Mouse (Mus musculus) heart, adult 2 months (tissue): ENCODE data around the gene Ptbp2. TPM values are rescaled to one million over a fixed set of nuclear protein-coding genes. Genes with fewer than 3 reads are reported as not detected.

Experiments used
- DNase-seq, 2 experiments: peaks; one replicate each; pipeline ENCODE4 v3.0.0; 2021
- H3K27ac ChIP-seq: fragments of 200-600 bp; 2 replicates; pipeline ENCODE4 v1.8.1; 2022
- H3K27me3 ChIP-seq: fragments of 200-500 bp; 2 replicates; pipeline ENCODE4 v1.6.1; 2012; ENCODE audit warnings: mild to moderate bottlenecking, low read length, inconsistent platforms, mixed read lengths; ENCODE audit not compliant: control insufficient read depth, insufficient read depth
- H3K36me3 ChIP-seq: fragments of 200-500 bp; 2 replicates; pipeline ENCODE4 v1.6.1; 2012; ENCODE audit warnings: low read length, inconsistent platforms; ENCODE audit not compliant: control insufficient read depth, insufficient read depth
- H3K4me1 ChIP-seq: fragments of 200-500 bp; 2 replicates; pipeline ENCODE4 v1.6.1; 2011; ENCODE audit warnings: low read length; ENCODE audit not compliant: control insufficient read depth, insufficient read depth
- H3K4me3 ChIP-seq: fragments of 200-600 bp; 2 replicates; pipeline ENCODE4 v1.8.1; 2022
- H3K79me2 ChIP-seq: fragments of 200-500 bp; replicated peaks from 2 replicates; pipeline ENCODE4 v1.6.1; 2012; ENCODE audit warnings: mild to moderate bottlenecking, inconsistent platforms, low read length, moderate library complexity, mixed read lengths; ENCODE audit not compliant: control insufficient read depth, insufficient read depth
- H3K9ac ChIP-seq: fragments of 200-500 bp; 2 replicates; pipeline ENCODE4 v1.6.1; 2012; ENCODE audit warnings: low read depth, mild to moderate bottlenecking, control low read depth, inconsistent platforms, low read length, mixed read lengths
- CTCF ChIP-seq: fragments of 200-600 bp; IDR thresholded peaks from 2 replicates; pipeline ENCODE4 v1.8.1; 2022; ENCODE audit warnings: antibody characterized with exemption, mild to moderate bottlenecking, moderate library complexity
- EP300 ChIP-seq: fragments of 200-500 bp; IDR thresholded peaks from 2 replicates; pipeline ENCODE4 v1.6.1; 2011; ENCODE audit warnings: low read depth, low read length, control low read depth; ENCODE audit not compliant: insufficient read depth
- POLR2A ChIP-seq: fragments of 200-500 bp; IDR thresholded peaks from 2 replicates; pipeline ENCODE4 v1.6.1; 2011; ENCODE audit warnings: mild to moderate bottlenecking, low read depth, low read length, control low read depth; ENCODE audit not compliant: insufficient read depth
- WGBS: fragments of 180-500 bp; shearing (Covaris S2); methylation state at CpG from one replicate; pipeline ENCODE4 v1.1.7; 2018; 5-methylcytosine and 5-hydroxymethylcytosine counted together
- intact Hi-C: fragments of 180-260 bp; cut with DNase I; formaldehyde crosslinking; loops from one replicate; pipeline ENCODE4 v1.15.1; 2025
- microRNA-seq, 2 experiments: library from miRNA; unstranded; fragments of <30 nt; microRNA quantifications; one replicate each; pipeline ENCODE4 v1.2.0; 2021
- polyA plus RNA-seq: library from polyadenylated mRNA; depleted of rRNA; stranded (reverse); fragments of >200 nt; gene quantifications from 2 replicates; pipeline ENCODE4 v1.2.3, GENCODE M21; 2012
- total RNA-seq, 2 experiments: library from RNA; stranded (reverse); gene quantifications; 2 replicates each; pipeline ENCODE4 v1.2.3; 2021

Gene Ptbp2
- total and polyA plus RNA-seq, 3 experiments: 8.5 to 21.5 (median 18.4) TPM

GRCm38 (mm10) chr3:119745801-119746200 lies 38.5 kb downstream of the Ptbp2 start:
- 21% methylated on average over 1 of the region's 1 CpGs for WGBS
- Histone ChIP-seq H3K27me3 (no peaks in the 10 kb centered on the region), H3K36me3 (peaks cover 12% of the 10 kb centered on the region), H3K27ac (no peak overlapping the region), H3K4me1 (no peaks in the 10 kb centered on the region; the same call in 1 of the 2 replicates), H3K79me2 (0 out of 2 replicates have a peak, but pooled peaks cover 1% of the 10 kb centered on the region), H3K9ac (no peak overlapping the region), H3K4me3 (no peak overlapping the region)
- no peak for DNase-seq
- TF ChIP-seq CTCF (no peak), EP300 (no peak)
- intact Hi-C loops: no loop called here

- no peaks in the 10 kb centered on the region for H3K4me1 ChIP-seq
- intact Hi-C loops: no loop called here
- TF ChIP-seq CTCF (no peak), POLR2A (no peak), EP300 (no peak)
- no peak overlapping the region for H3K4me3 ChIP-seq
- peaks cover 3% of the 10 kb centered on the region for H3K36me3 ChIP-seq
- H3K9ac ChIP-seq: no peak overlapping the region
- DNase-seq: no peak
- WGBS: 75% methylated on average over 2 of the region's 2 CpGs
- H3K79me2 ChIP-seq: no peaks in the 10 kb centered on the region; the same call in 1 of the 2 replicates
- H3K27ac ChIP-seq: no peak overlapping the region
- H3K27me3 ChIP-seq: no peaks in the 10 kb centered on the region
These were observed 54.4 kb downstream of the Ptbp2 start for GRCm38 (mm10) chr3:119729863-119730262.

GRCm38 (mm10) chr3:119712066-119712465 lies 72.2 kb downstream of the Ptbp2 start:
- DNase-seq: no peak
- WGBS: 92% methylated on average over 5 of the region's 5 CpGs
- Histone ChIP-seq H3K36me3 (no peaks in the 10 kb centered on the region), H3K4me3 (no peak overlapping the region), H3K27ac (no peak overlapping the region), H3K4me1 (no peaks in the 10 kb centered on the region), H3K9ac (no peak overlapping the region), H3K79me2 (no peaks in the 10 kb centered on the region), H3K27me3 (no peaks in the 10 kb centered on the region)
- intact Hi-C loops: no loop called here
- no peak for TF ChIP-seq EP300
- no peak for TF ChIP-seq POLR2A
- TF ChIP-seq CTCF: no peak

- no peak for DNase-seq
- Histone ChIP-seq H3K36me3 (no peaks in the 10 kb centered on the region), H3K4me3 (no peak overlapping the region), H3K4me1 (no peaks in the 10 kb centered on the region), H3K79me2 (no peaks in the 10 kb centered on the region), H3K27ac (no peak overlapping the region), H3K9ac (no peak overlapping the region), H3K27me3 (no peaks in the 10 kb centered on the region)
- 93% methylated on average over 3 of the region's 3 CpGs for WGBS
- TF ChIP-seq CTCF: no peak
- no peak for TF ChIP-seq EP300
- TF ChIP-seq POLR2A: no peak
- intact Hi-C loops: no loop called here
These were observed 72.8 kb downstream of the Ptbp2 start for GRCm38 (mm10) chr3:119711503-119711902.

- 48% methylated on average over 3 of the region's 3 CpGs for WGBS
- Histone ChIP-seq H3K79me2 (no peaks in the 10 kb centered on the region), H3K27me3 (no peaks in the 10 kb centered on the region), H3K4me1 (no peaks in the 10 kb centered on the region), H3K9ac (no peak overlapping the region), H3K36me3 (no peaks in the 10 kb centered on the region), H3K27ac (no peak overlapping the region), H3K4me3 (no peak overlapping the region)
- no peak for DNase-seq
- TF ChIP-seq EP300 (no peak), POLR2A (no peak), CTCF (no peak)
- intact Hi-C loops: no loop called here
These were observed 82.8 kb downstream of the Ptbp2 start for GRCm38 (mm10) chr3:119701467-119701866.

GRCm38 (mm10) chr3:119684741-119685140 lies 99.5 kb downstream of the Ptbp2 start:
- WGBS: 68% methylated on average over 6 of the region's 6 CpGs
- Histone ChIP-seq H3K9ac (no peak overlapping the region), H3K4me1 (no peaks in the 10 kb centered on the region), H3K36me3 (no peaks in the 10 kb centered on the region), H3K27ac (no peak overlapping the region), H3K4me3 (no peak overlapping the region), H3K27me3 (no peaks in the 10 kb centered on the region), H3K79me2 (no peaks in the 10 kb centered on the region)
- TF ChIP-seq CTCF: no peak
- TF ChIP-seq EP300: no peak
- no peak for TF ChIP-seq POLR2A
- no peak for DNase-seq
- intact Hi-C loops: no loop called here

Small RNA genes within 50 kb of the gene (microRNA-seq; reads per million reads assigned to microRNA genes)
- gene Gm24744: 0 reads per million in 2 experiments
